Mouse (Mus musculus) ES-E14 (cell line): Measurements from ENCODE around the gene Map3k7. TPM values are rescaled to one million over a fixed set of nuclear protein-coding genes. Genes with fewer than 3 reads are reported as not detected.

Experiments used
- DNase-seq: peaks from one replicate; pipeline ENCODE4 v3.0.0-alpha.2; 2013; ENCODE audit warnings: low read depth, low spot score
- H3K27ac ChIP-seq: 2 replicates; pipeline ENCODE4 v1.5.1; 2012; ENCODE audit warnings: low read depth, mild to moderate bottlenecking, low read length, moderate library complexity, mixed read lengths; ENCODE audit not compliant: poor library complexity, insufficient read depth, severe bottlenecking
- H3K36me3 ChIP-seq: 2 replicates; pipeline ENCODE4 v1.6.1; 2012; ENCODE audit warnings: mild to moderate bottlenecking, low read length, moderate library complexity, mixed read lengths; ENCODE audit not compliant: control insufficient read depth, poor library complexity, insufficient read depth, severe bottlenecking
- H3K4me1 ChIP-seq, 2 experiments: fragments of 150-350 bp in 1 of 2; sonication (generic) in 1 of 2; 2 replicates each; pipeline ENCODE4 v1.6.1; 2012; ENCODE audit warnings: low read length in 2 of 2, mild to moderate bottlenecking in 1 of 2, mixed read lengths in 1 of 2; ENCODE audit not compliant: control insufficient read depth in 2 of 2, insufficient read depth in 2 of 2, poor library complexity in 1 of 2
- H3K4me3 ChIP-seq, 2 experiments: fragments of 150-350 bp in 1 of 2; sonication (generic) in 1 of 2; 2 replicates each; pipeline ENCODE4 v1.5.1; 2012; ENCODE audit warnings: low read length in 2 of 2, low read depth in 1 of 2, mild to moderate bottlenecking in 1 of 2, mixed read lengths in 1 of 2; ENCODE audit not compliant: insufficient read depth in 1 of 2, poor library complexity in 1 of 2, severe bottlenecking in 1 of 2
- H3K9ac ChIP-seq: 2 replicates; pipeline ENCODE4 v1.6.1; 2012; ENCODE audit warnings: low read depth, mild to moderate bottlenecking, low read length, mixed read lengths; ENCODE audit not compliant: poor library complexity, insufficient read depth, severe bottlenecking
- H3K9me3 ChIP-seq: fragments of 150-350 bp; sonication (generic); 2 replicates; pipeline ENCODE4 v1.6.1; 2012; ENCODE audit warnings: low read depth, mild to moderate bottlenecking, low read length; ENCODE audit not compliant: control insufficient read depth, insufficient read depth
- CHD2 ChIP-seq: IDR thresholded peaks from 2 replicates; pipeline ENCODE4 v1.6.1; 2014; ENCODE audit warnings: mild to moderate bottlenecking, low read depth, low read length, inconsistent platforms
- HCFC1 ChIP-seq: IDR thresholded peaks from 2 replicates; pipeline ENCODE4 v1.6.1; 2012; ENCODE audit warnings: low read length, inconsistent platforms, borderline replicate concordance; ENCODE audit not compliant: insufficient read depth
- MAFK ChIP-seq: IDR thresholded peaks from 2 replicates; pipeline ENCODE4 v1.6.1; 2014; ENCODE audit warnings: mild to moderate bottlenecking, low read depth, low read length, inconsistent platforms; ENCODE audit not compliant: insufficient read depth
- ZC3H11A ChIP-seq: IDR thresholded peaks from 2 replicates; pipeline ENCODE4 v1.6.1; 2012; ENCODE audit warnings: low read depth, mild to moderate bottlenecking, inconsistent platforms, low read length, borderline replicate concordance
- ZNF384 ChIP-seq: IDR thresholded peaks from 2 replicates; pipeline ENCODE4 v1.6.1; 2012; ENCODE audit warnings: low read depth, low read length, inconsistent platforms
- in situ Hi-C, 2 experiments: fragments of 600-800 bp; cut with MboI; formaldehyde crosslinking; loops; one replicate each; pipeline ENCODE4 v1.15.1; 2025; ENCODE audit warnings: low sequenced_read_pairs in 2 of 2, inconsistent platforms in 1 of 2; ENCODE audit not compliant: unreplicated experiment in 2 of 2
- total RNA-seq: library from RNA; depleted of rRNA; stranded (reverse); fragments of 300-350 nt; gene quantifications from 2 replicates; pipeline ENCODE4 v1.2.3, GENCODE M21; 2012

Gene Map3k7
- total RNA-seq, 1 experiment: 43.9 TPM

DNA sequence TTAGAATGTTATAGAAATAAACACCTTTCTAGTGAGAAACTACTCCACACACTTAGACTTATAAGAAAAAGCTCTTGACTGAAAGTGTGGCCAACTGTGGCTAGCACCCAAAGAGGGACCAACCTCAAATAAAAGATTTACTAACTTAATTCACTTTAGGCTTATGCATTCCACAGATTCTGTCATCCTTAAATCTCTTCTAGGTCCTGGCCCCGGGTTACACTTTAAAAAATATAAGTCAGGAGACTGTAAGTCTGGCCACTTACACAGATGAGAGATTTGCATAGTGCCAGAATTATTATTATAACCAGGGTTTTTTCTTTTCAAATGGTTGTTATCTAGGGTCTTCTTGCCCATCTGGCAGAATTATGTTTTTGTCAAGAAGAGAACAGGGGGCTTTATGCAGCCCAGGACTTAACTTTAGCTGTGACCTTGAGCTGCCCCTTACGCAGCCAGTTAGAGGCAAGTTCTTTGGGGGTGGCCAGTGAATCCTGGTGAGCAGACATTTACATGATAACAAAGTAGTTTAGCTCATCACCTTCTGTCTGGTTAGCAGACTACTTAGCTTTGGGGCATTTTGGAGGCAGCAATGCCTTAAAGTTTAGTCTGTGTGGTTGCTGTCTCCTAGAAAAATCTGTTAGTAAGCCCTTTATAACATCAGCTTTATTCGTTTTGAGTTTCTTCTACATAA lies 11.5 kb downstream of the Map3k7 start:
- Histone ChIP-seq H3K9ac (no peak overlapping the region), H3K9me3 (no peaks in the 10 kb centered on the region), H3K36me3 (peaks cover 11% of the 10 kb centered on the region), H3K27ac (no peak overlapping the region; the same call in 1 of the 2 replicates), H3K4me1 (peaks cover 9 to 16% of the 10 kb centered on the region in 2 experiments; a peak in 3 of 4 replicates), H3K4me3 (no peak overlapping the region)
- in situ Hi-C loops: no loop called here
- TF ChIP-seq CHD2 (no peak), MAFK (no peak), HCFC1 (no peak), ZNF384 (no peak), ZC3H11A (no peak)
- DNase-seq: no peak

DNA sequence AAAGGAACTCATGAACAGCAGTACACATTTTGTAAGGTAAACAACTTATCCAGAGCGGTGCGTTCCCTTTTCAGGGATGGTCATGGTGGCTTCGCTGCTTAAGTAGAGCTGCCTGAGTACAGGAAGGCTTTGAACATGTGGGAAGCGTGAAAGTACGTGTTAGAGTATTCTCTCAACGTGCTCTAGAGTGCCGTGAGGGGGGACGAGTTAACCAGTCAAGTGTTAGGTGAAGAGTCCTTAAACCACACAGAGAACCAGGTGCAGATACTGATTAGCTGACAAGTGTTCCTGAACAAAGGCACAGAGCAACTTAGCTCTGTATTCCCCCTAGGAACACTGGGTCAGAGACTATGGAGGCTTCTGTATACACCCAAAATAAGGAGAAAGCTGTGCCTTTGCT lies 18.0 kb downstream of the Map3k7 start:
- Histone ChIP-seq H3K9me3 (no peaks in the 10 kb centered on the region), H3K4me3 (no peak overlapping the region), H3K9ac (no peak overlapping the region), H3K4me1 (peaks cover 0 to 2% of the 10 kb centered on the region in 2 experiments; a peak in 1 of 4 replicates), H3K27ac (no peak overlapping the region), H3K36me3 (peaks cover 18% of the 10 kb centered on the region)
- in situ Hi-C loops: no loop called here
- DNase-seq: no peak
- TF ChIP-seq ZC3H11A (no peak), ZNF384 (no peak), CHD2 (no peak), HCFC1 (no peak), MAFK (no peak)

DNA sequence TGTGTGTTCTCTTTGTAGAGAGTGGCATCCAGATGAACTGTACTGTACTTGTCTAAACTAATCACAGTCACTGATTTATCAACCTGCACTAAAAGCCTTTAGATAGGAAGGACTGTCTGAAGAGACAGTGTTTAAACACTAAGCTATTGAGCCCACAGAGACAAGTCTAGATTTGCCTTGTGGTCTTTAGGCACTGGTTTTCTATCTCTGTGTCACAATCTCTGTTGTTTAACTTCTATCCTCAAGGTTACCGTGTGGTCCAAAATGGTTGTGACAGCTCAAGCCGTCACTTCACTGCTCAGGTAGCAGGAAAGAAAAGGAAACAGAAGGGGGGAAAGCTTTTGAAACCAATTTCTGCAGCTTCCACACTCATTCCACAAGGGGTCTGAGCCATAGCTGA lies 29.5 kb downstream of the Map3k7 start:
- H3K27ac ChIP-seq: no peak overlapping the region
- in situ Hi-C loops: no loop called here
- no peak overlapping the region for H3K4me3 ChIP-seq
- TF ChIP-seq HCFC1: no peak
- no peak for TF ChIP-seq ZC3H11A
- no peak for TF ChIP-seq ZNF384
- TF ChIP-seq CHD2: no peak
- TF ChIP-seq MAFK: no peak
- H3K36me3 ChIP-seq: peaks cover 4% of the 10 kb centered on the region
- H3K9me3 ChIP-seq: no peaks in the 10 kb centered on the region
- H3K4me1 ChIP-seq: no peaks in the 10 kb centered on the region
- no peak overlapping the region for H3K9ac ChIP-seq
- DNase-seq: no peak

DNA sequence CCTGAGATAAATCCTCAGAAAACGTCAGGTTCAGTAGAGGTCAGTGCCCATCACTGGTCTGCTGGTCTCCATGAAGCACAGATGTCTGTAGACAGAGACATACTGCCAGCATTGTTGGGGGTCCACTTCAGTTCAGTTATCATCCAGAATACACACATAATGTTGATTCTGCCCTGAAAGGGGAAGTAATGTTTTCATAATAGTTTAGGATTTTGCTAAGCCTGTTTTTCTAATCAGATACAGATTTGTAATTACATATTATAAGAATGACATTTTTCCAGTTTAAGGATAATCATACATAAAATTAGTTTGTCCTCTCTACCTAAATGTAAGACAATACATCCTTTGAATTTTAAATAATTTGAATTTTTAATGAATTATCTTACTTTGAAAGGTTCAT lies 30.0 kb downstream of the Map3k7 start:
- H3K9me3 ChIP-seq: no peaks in the 10 kb centered on the region
- H3K4me1 ChIP-seq: no peaks in the 10 kb centered on the region
- TF ChIP-seq CHD2 (no peak), ZNF384 (no peak), MAFK (no peak), ZC3H11A (no peak), HCFC1 (no peak)
- no peak for DNase-seq
- in situ Hi-C loops: no loop called here
- H3K4me3 ChIP-seq: no peak overlapping the region
- H3K27ac ChIP-seq: no peak overlapping the region
- H3K9ac ChIP-seq: no peak overlapping the region
- H3K36me3 ChIP-seq: peaks cover 4% of the 10 kb centered on the region
